Mouse (Mus musculus) embryonic facial prominence, embryonic 15.5 days (tissue): ENCODE measurements around the gene Tle2. TPM values are rescaled to one million over a fixed set of nuclear protein-coding genes. Genes with fewer than 3 reads are reported as not detected.

Experiments
- ATAC-seq: fragments of 200-750 bp; cut with Nextera tagmentation; 2 replicates; pipeline ENCODE4 v1.8.0; 2017; ENCODE audit warnings: low read depth, moderate TSS enrichment; ENCODE audit not compliant: insufficient number of reproducible peaks, low FRiP score, low TSS enrichment
- H3K27ac ChIP-seq: fragments of 300-500 bp; sonication (generic); replicated peaks from 2 replicates; pipeline ENCODE4 v1.5.1; 2015; ENCODE audit warnings: mild to moderate bottlenecking, inconsistent platforms
- H3K27me3 ChIP-seq: fragments of 300-500 bp; sonication (generic); 2 replicates; pipeline ENCODE4 v1.6.1; 2015; ENCODE audit warnings: inconsistent platforms
- H3K36me3 ChIP-seq: fragments of 300-500 bp; sonication (generic); 2 replicates; pipeline ENCODE4 v1.6.1; 2015; ENCODE audit warnings: mild to moderate bottlenecking, inconsistent platforms
- H3K4me1 ChIP-seq: fragments of 300-500 bp; sonication (generic); 2 replicates; pipeline ENCODE4 v1.6.1; 2015; ENCODE audit warnings: inconsistent platforms
- H3K4me2 ChIP-seq: fragments of 300-500 bp; sonication (generic); replicated peaks from 2 replicates; pipeline ENCODE4 v1.6.1; 2015; ENCODE audit warnings: mild to moderate bottlenecking, inconsistent platforms
- H3K4me3 ChIP-seq: fragments of 300-500 bp; sonication (generic); replicated peaks from 2 replicates; pipeline ENCODE4 v1.5.1; 2015; ENCODE audit warnings: mild to moderate bottlenecking, inconsistent platforms
- H3K9ac ChIP-seq: fragments of 300-500 bp; sonication (generic); 2 replicates; pipeline ENCODE4 v1.6.1; 2015; ENCODE audit warnings: inconsistent platforms
- H3K9me3 ChIP-seq: fragments of 300-500 bp; sonication (generic); replicated peaks from 2 replicates; pipeline ENCODE4 v1.6.1; 2016; ENCODE audit warnings: inconsistent platforms
- WGBS: fragments of 180-500 bp; shearing (Covaris S2); methylation state at CpG from one replicate; pipeline ENCODE4 v1.1.7; 2015; 5-methylcytosine and 5-hydroxymethylcytosine counted together
- polyA plus RNA-seq: library from polyadenylated mRNA; unstranded; fragments of >200 nt; fragmentation: Nextera tagmentation; extraction: Ambion mirVana; gene quantifications from 2 replicates; pipeline ENCODE4 v1.2.1, GENCODE M21; 2015

The Tle2 gene
- polyA plus RNA-seq, 1 experiment from 2014 or later, result 73.7 TPM

DNA sequence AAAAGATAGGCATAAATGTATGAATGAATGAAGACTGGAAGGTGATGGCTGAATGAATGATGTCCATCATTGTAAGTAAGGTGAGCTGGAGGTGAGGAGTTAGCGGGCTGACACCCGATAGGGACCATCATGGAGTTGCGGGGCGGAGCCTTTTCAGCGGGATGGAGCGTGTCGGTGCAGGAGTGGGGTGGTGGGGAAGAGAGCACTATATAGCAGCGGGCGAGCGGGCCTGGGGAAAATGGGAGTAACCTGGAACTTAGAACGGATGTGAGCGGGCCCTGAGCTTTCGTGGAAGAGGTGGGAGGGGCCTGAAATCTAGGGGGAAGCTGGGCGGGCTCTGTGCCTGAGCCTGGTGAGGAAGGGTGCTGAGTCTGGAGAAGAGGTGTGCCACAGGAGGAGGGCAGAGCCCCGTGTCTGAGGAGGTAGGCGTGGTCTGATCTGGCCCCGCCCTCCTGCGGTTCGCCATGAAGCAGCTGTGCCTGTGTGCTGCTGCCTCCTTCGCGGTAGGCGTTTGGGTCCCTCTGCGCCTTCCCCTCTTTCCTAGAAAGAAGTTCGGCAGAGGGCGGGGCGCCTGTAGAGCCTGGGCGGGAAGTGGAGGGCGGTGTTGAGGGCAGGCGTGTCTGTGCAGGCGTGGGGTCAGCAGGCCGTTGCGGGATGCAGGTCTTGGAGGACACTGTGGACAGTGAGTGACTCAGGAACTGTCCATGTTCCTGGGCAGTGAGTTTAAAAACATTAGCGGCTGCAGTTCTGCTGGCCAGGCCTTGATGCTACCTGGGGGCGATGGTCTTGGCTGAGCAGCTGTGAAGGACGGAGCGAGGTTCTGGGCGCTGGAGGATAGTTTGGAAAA lies 59.1 kb downstream of the Tle2 start:
- 3% methylated on average over 37 of the region's 37 CpGs for WGBS
- no peaks in the 10 kb centered on the region for H3K9me3 ChIP-seq
- H3K4me1 ChIP-seq, result peaks cover 18% of the 10 kb centered on the region
- no peaks in the 10 kb centered on the region for H3K36me3 ChIP-seq
- H3K27ac ChIP-seq, result peak overlapping the region; percentile 75; the same call in 1 of the 2 replicates
- peak overlapping the region; percentile 48 for H3K4me3 ChIP-seq
- peak; percentile 91 for ATAC-seq
- peak overlapping the region; percentile 37 for H3K9ac ChIP-seq
- peak overlapping the region; percentile 84 for H3K4me2 ChIP-seq
- H3K27me3 ChIP-seq, result no peaks in the 10 kb centered on the region

DNA sequence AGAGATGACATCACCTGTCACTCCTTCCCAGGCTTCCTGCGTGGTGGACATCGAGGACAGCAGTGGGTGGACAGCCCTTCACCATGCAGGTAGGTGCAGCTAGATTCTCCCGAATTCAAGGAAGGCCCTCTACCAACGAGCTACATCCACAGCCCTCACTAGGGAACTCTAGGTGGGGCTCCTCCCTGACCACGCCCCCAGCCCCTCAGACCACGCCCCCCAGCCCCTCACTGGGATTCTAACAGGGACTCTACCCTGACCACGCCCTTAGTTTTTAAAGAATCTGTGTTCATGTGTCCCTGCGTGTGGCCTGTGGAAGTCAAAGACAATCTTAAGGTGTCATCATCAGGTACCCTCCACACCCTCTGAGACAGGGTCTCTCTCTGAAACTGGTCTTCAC lies 62.0 kb downstream of the Tle2 start:
- no peaks in the 10 kb centered on the region for H3K9me3 ChIP-seq
- H3K4me2 ChIP-seq, result no peak overlapping the region
- no peak for ATAC-seq
- WGBS, result 16% methylated on average over 8 of the region's 8 CpGs
- H3K27ac ChIP-seq, result no peak overlapping the region
- H3K27me3 ChIP-seq, result no peaks in the 10 kb centered on the region
- no peak overlapping the region for H3K4me3 ChIP-seq
- H3K4me1 ChIP-seq, result peaks cover 16% of the 10 kb centered on the region
- H3K9ac ChIP-seq, result no peak overlapping the region
- H3K36me3 ChIP-seq, result no peaks in the 10 kb centered on the region

DNA sequence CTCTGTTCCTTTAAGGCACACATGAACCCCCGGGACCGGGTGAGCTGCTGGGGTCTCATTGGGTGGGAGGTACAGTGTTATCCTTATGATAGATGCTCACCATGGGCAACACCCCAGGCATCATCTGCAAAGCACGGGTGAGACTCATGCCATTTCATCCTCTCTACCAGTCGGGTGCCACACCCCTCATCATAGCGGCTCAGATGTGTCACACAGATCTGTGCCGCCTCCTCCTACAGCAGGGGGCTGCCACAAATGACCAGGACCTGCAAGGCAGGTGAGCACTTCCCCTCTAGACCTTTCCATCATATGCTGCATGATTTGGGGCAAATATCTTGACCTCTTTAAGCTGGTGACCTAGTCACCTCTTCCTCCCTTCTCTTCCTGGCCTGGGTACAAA lies 63.7 kb downstream of the Tle2 start:
- Histone ChIP-seq H3K9ac (no peak overlapping the region), H3K27me3 (no peaks in the 10 kb centered on the region), H3K36me3 (no peaks in the 10 kb centered on the region), H3K4me1 (peaks cover 27% of the 10 kb centered on the region), H3K4me2 (no peak overlapping the region), H3K4me3 (no peak overlapping the region), H3K27ac (no peak overlapping the region), H3K9me3 (no peaks in the 10 kb centered on the region)
- no peak for ATAC-seq
- WGBS, result 71% methylated on average over 6 of the region's 6 CpGs

Other genes with a start within 250 kb of the Tle2 start
- 13.2 and 14.2 TPM in 2 replicates for gene Tbxa2r, start 245.8 kb upstream of the Tle2 start, polyA plus RNA-seq
- 0.29 and 0.35 TPM in 2 replicates for gene Gipc3, start 231.3 kb upstream of the Tle2 start, polyA plus RNA-seq
- 94.7 and 96.1 TPM in 2 replicates for gene Hmg20b, start 224.1 kb upstream of the Tle2 start, polyA plus RNA-seq
- 15.8 and 16.2 TPM in 2 replicates for gene Mfsd12, start 217.1 kb upstream of the Tle2 start, polyA plus RNA-seq
- gene 4930404N11Rik, start 208.7 kb upstream of the Tle2 start, polyA plus RNA-seq, result 0.73 and 1.3 TPM in 2 replicates
- gene Fzr1, start 196.0 kb upstream of the Tle2 start, polyA plus RNA-seq, result 98.8 and 102 TPM in 2 replicates
- 83.1 and 85.2 TPM in 2 replicates for gene Dohh, start 190.1 kb upstream of the Tle2 start, polyA plus RNA-seq
- 3.1 and 3.2 TPM in 2 replicates for gene Gm48551, start 190.1 kb upstream of the Tle2 start, polyA plus RNA-seq
- gene Gm48552, start 185.6 kb upstream of the Tle2 start, polyA plus RNA-seq, result 1.6 and 2.9 TPM in 2 replicates
- gene Smim24, start 181.5 kb upstream of the Tle2 start, polyA plus RNA-seq, result 5.0 and 8.3 TPM in 2 replicates
- 138 and 139 TPM in 2 replicates for gene Nfic, start 118.9 kb upstream of the Tle2 start, polyA plus RNA-seq
- gene Celf5, start 91.9 kb upstream of the Tle2 start, polyA plus RNA-seq, result 1.4 and 1.6 TPM in 2 replicates
- 81.9 and 89.1 TPM in 2 replicates for gene Ncln, start 78.2 kb upstream of the Tle2 start, polyA plus RNA-seq
- gene S1pr4, start 74.4 kb upstream of the Tle2 start, polyA plus RNA-seq, result 0.77 and 1.1 TPM in 2 replicates
- 4.9 and 6.4 TPM in 2 replicates for gene Gna15, start 50.3 kb upstream of the Tle2 start, polyA plus RNA-seq
- 89.1 and 89.2 TPM in 2 replicates for gene Gna11, start 29.4 kb upstream of the Tle2 start, polyA plus RNA-seq
- 642 and 649 TPM in 2 replicates for gene Aes, start 15.1 kb upstream of the Tle2 start, polyA plus RNA-seq
- 16.4 and 19.6 TPM in 2 replicates for gene Tle6, start 26.5 kb downstream of the Tle2 start, polyA plus RNA-seq
- 0.84 and 1.3 TPM in 2 replicates for gene BC025920, start 31.7 kb downstream of the Tle2 start, polyA plus RNA-seq
- gene Sirt6, start 53.2 kb downstream of the Tle2 start, polyA plus RNA-seq, result 40.5 and 41.0 TPM in 2 replicates
- 14.5 and 15.0 TPM in 2 replicates for gene Ankrd24, start 54.0 kb downstream of the Tle2 start, polyA plus RNA-seq
- gene Gm10778, start 74.5 kb downstream of the Tle2 start, polyA plus RNA-seq, result 4.2 and 4.5 TPM in 2 replicates
- gene Zfp433, start 130.3 kb downstream of the Tle2 start, polyA plus RNA-seq, result 13.1 and 13.7 TPM in 2 replicates
- gene Gm3055, start 196.6 kb downstream of the Tle2 start, polyA plus RNA-seq, result 7.6 and 9.6 TPM in 2 replicates
- gene Gm4767, start 237.6 kb downstream of the Tle2 start, polyA plus RNA-seq, result 2.6 and 3.0 TPM in 2 replicates